20 mouse cellular contexts compared by ENCODE assay signal in the genomic region with DNA sequence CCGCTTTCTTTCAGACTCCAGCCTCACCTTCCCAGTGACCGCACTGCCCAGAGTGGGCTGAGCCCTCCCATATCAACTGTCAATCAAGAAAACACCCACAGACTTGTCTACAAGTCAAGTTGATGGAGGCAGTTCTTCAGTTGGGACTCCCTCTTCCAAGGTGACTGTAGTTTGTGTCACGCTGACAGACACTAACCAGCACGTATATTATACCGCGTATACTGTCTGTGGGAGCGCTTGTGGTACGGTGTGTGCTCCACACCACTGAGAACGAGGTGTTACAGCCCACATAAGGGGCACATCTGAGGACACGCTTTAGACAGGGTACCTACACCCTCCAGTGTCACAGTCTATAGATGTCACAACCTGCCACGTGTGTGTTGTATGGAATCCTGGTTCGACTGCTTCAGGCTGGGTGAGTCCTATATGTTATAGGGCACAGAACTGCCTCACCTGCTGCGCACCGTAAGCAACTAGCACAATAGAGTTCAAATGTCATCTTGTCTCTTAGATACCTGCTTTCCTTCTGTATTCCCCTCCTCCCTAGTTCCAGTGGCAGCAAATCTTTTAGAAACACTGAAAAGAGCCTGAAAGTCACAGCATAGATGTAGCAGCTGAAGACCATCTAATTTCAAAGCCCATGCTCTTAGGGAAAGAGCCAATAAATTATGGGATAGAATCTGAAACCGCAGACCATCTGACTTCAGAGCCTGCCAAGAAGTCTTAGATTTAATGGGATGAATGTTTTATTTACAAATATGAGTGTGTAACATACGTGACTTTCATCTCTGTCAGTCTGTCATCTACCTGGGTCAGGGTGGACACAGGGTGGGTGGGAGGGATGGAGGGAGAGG.
A peak's percentile ranks its signal among the peaks of the same experiment; 100 is the strongest.
DNase-seq lines count a peak whose midpoint lies in the region; ATAC-seq and TF ChIP-seq lines count a peak whose summit lies in the region.
"Had no signal": no experiment of that assay in that cellular context is flagged by ENCODE, and none has a peak within 500 bp of the region (broad histone marks: within the 10 kb centered on the region; RNA-seq: fewer than 3 reads in every experiment).

No protein-coding gene starts in this region.

- peaks cover 5% of the 10 kb centered on the region; the same call in 1 of the 2 replicates for H3K4me1 ChIP-seq in lung, embryonic 16.5 days (replicated peaks; ENCODE audit: control insufficient read depth, insufficient read depth, low read length)
- H3K4me1 ChIP-seq in kidney, postnatal 0 days (replicated peaks; ENCODE audit: insufficient read depth, low read length): no peaks in the 10 kb centered on the region
- H3K4me1 ChIP-seq in stomach, embryonic 14.5 days (ENCODE audit: control insufficient read depth, insufficient read depth, low read length): no peaks in the 10 kb centered on the region
- H3K4me1 ChIP-seq: embryonic facial prominence, embryonic 15.5 days; liver, embryonic 15.5 days; midbrain, embryonic 13.5 days had no signal

- WGBS in lung, embryonic 16.5 days: 82% methylated on average over 16 of the region's 16 CpGs
- 78% methylated on average over 16 of the region's 16 CpGs for WGBS in kidney, postnatal 0 days
- 82% methylated on average over 16 of the region's 16 CpGs for WGBS in stomach, embryonic 14.5 days

- ATAC-seq in lung, embryonic 16.5 days (ENCODE audit: low read depth): peak; percentile 86
- ATAC-seq in kidney, postnatal 0 days (replicated peaks; ENCODE audit: low FRiP score, low read depth): 0 out of 2 replicates have a peak, but pooled peaks have one; percentile 40
- 0 out of 2 replicates have a peak, but pooled peaks have one; percentile 33 for ATAC-seq in stomach, embryonic 14.5 days (ENCODE audit: insufficient number of reproducible peaks, insufficient read depth, low FRiP score, low read depth)
- ATAC-seq: midbrain, embryonic 13.5 days had no signal

- no peak overlapping the region for H3K4me2 ChIP-seq in lung, embryonic 16.5 days (ENCODE audit: low read depth, low read length)
- no peak overlapping the region for H3K4me2 ChIP-seq in kidney, postnatal 0 days (ENCODE audit: low read length)
- no peak overlapping the region for H3K4me2 ChIP-seq in stomach, embryonic 14.5 days (replicated peaks; ENCODE audit: low read depth, low read length)
- H3K4me2 ChIP-seq: embryonic facial prominence, embryonic 15.5 days; hindbrain, embryonic 14.5 days; liver, embryonic 15.5 days; midbrain, embryonic 13.5 days had no signal

- DNase-seq in kidney, adult 9 months: peak; percentile 3
- DNase-seq in kidney, adult 8-10 months: no peak
- no peak for DNase-seq in lung, postnatal 36 days
- DNase-seq in kidney, postnatal 0 days (ENCODE audit: low spot score): peak; percentile 91
- no peak for DNase-seq in layer of hippocampus, postnatal 14 days (ENCODE audit: low spot score in 2 of 2)
- DNase-seq: adrenal gland, postnatal 25 days; cerebellum, adult 8-10 months; cerebellum, postnatal 36 days; embryo, embryonic 11 days; gastrocnemius, postnatal 36 days; heart, postnatal 4 days; layer of hippocampus, adult 9-11 months; liver had no signal

- no peak for TF ChIP-seq CTCF in kidney, postnatal 0 days (IDR thresholded peaks at IDR 0.05; ENCODE audit: low read depth)

- no peaks in the 10 kb centered on the region for H3K36me3 ChIP-seq in lung, embryonic 16.5 days (ENCODE audit: control insufficient read depth, insufficient read depth, low read length)
- no peaks in the 10 kb centered on the region for H3K36me3 ChIP-seq in kidney, postnatal 0 days (ENCODE audit: insufficient read depth, low read length)
- no peaks in the 10 kb centered on the region for H3K36me3 ChIP-seq in stomach, embryonic 14.5 days (ENCODE audit: control insufficient read depth, insufficient read depth, low read length)
- H3K36me3 ChIP-seq: embryonic facial prominence, embryonic 15.5 days; liver, embryonic 15.5 days; midbrain, embryonic 13.5 days had no signal

- H3K9me3 ChIP-seq in lung, embryonic 16.5 days (ENCODE audit: control insufficient read depth, low read length): no peaks in the 10 kb centered on the region
- no peaks in the 10 kb centered on the region for H3K9me3 ChIP-seq in kidney, postnatal 0 days (replicated peaks; ENCODE audit: low read length)
- no peaks in the 10 kb centered on the region for H3K9me3 ChIP-seq in stomach, embryonic 14.5 days (ENCODE audit: control insufficient read depth, low read depth, low read length)
- H3K9me3 ChIP-seq: embryonic facial prominence, embryonic 15.5 days; liver, embryonic 15.5 days; midbrain, embryonic 13.5 days had no signal

- no peak overlapping the region for H3K4me3 ChIP-seq in lung, embryonic 16.5 days (ENCODE audit: low read length)
- no peak overlapping the region for H3K4me3 ChIP-seq in kidney, postnatal 0 days (replicated peaks; ENCODE audit: low read depth, low read length)
- H3K4me3 ChIP-seq in stomach, embryonic 14.5 days (ENCODE audit: low read depth, low read length): no peak overlapping the region
- H3K4me3 ChIP-seq: embryonic facial prominence, embryonic 15.5 days; left cerebral cortex, adult 2 months; liver, embryonic 15.5 days; midbrain, embryonic 13.5 days had no signal

- no peaks in the 10 kb centered on the region for H3K27me3 ChIP-seq in lung, embryonic 16.5 days (ENCODE audit: control insufficient read depth, insufficient read depth, low read depth, low read length)
- H3K27me3 ChIP-seq in kidney, postnatal 0 days (ENCODE audit: insufficient read depth, low read length): no peaks in the 10 kb centered on the region
- no peaks in the 10 kb centered on the region for H3K27me3 ChIP-seq in stomach, embryonic 14.5 days (ENCODE audit: control insufficient read depth, insufficient read depth, low read length)
- H3K27me3 ChIP-seq: liver, embryonic 15.5 days; midbrain, embryonic 13.5 days had no signal

- H3K27ac ChIP-seq in lung, embryonic 16.5 days (ENCODE audit: low read length): no peak overlapping the region
- H3K27ac ChIP-seq in kidney, postnatal 0 days: no peak overlapping the region
- H3K27ac ChIP-seq in stomach, embryonic 14.5 days (ENCODE audit: low read length): no peak overlapping the region
- H3K27ac ChIP-seq: embryonic facial prominence, embryonic 15.5 days; hindbrain, embryonic 14.5 days; left cerebral cortex, adult 2 months; liver, embryonic 15.5 days; midbrain, embryonic 13.5 days had no signal

- H3K9ac ChIP-seq in lung, embryonic 16.5 days (ENCODE audit: low read length): no peak overlapping the region
- no peak overlapping the region for H3K9ac ChIP-seq in kidney, postnatal 0 days (ENCODE audit: low read depth, low read length)
- no peak overlapping the region for H3K9ac ChIP-seq in stomach, embryonic 14.5 days (replicated peaks; ENCODE audit: low read depth, low read length)
- H3K9ac ChIP-seq: embryonic facial prominence, embryonic 15.5 days; hindbrain, embryonic 14.5 days; liver, embryonic 15.5 days; midbrain, embryonic 13.5 days had no signal

Comparison
In these comparisons a context has a peak if more than half of its experiments do, and no peak if none do; other contexts are left out.
1. DNase-seq: peak in kidney, adult 9 months (single experiment) and kidney, postnatal 0 days (single experiment); none in kidney, adult 8-10 months (0 of 2), lung, postnatal 36 days (single experiment) and layer of hippocampus, postnatal 14 days (0 of 2).
2. ATAC-seq: peak in every context shown above with its lines; median percentile 86 in lung, embryonic 16.5 days; 40 in kidney, postnatal 0 days; 33 in stomach, embryonic 14.5 days.